Mouse (Mus musculus): ENCODE measurements at regions not wholly inside any gene's neighbourhood (a gene's known extent, or its start where the extent isn't known, plus 50 kb on each side); places are given as distances from the start of the nearest gene placed in this dataset.

DNA sequence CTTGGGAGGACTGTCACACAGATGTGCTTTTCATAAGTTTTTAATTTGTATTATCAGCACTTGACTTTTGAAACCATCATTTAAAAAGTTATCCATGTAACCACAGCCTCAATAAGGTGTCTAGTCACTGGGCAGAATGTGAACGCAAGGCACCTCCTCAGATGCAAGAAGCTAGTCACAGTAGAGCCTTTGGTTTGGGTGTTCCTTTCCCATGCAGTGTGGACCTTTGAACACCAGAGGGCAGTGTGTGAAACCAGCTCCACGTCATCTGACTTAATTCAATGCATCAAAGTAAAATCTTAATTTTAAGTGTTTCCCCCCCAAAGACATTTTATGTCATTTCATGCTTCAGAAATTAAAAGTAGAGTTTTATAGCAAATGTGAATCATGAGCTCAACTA, 166.2 kb upstream of the Nabp1 start:
- peak; percentile 59 for DNase-seq (ENCODE audit: low read depth)

DNA sequence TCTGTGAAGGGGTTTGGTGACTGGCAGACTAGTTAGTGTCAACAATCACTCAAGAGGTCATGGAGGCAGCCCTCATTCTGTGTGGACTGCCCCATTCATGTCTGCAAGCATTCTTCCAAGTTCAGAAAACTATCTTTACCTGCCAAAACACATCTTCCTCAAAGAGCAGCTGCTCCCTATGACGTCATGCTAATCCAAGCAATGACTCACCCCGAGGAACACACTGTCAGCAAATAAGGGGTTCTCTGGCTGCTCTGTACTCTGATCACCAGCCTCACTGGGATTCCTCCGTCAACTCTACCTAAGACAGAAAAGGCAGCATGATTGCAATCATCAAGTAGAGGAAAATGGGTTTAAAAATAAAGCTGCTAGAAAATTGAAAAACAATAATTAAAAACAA, 165.4 kb upstream of the Nabp1 start:
- DNase-seq (ENCODE audit: low read depth): no peak

DNA sequence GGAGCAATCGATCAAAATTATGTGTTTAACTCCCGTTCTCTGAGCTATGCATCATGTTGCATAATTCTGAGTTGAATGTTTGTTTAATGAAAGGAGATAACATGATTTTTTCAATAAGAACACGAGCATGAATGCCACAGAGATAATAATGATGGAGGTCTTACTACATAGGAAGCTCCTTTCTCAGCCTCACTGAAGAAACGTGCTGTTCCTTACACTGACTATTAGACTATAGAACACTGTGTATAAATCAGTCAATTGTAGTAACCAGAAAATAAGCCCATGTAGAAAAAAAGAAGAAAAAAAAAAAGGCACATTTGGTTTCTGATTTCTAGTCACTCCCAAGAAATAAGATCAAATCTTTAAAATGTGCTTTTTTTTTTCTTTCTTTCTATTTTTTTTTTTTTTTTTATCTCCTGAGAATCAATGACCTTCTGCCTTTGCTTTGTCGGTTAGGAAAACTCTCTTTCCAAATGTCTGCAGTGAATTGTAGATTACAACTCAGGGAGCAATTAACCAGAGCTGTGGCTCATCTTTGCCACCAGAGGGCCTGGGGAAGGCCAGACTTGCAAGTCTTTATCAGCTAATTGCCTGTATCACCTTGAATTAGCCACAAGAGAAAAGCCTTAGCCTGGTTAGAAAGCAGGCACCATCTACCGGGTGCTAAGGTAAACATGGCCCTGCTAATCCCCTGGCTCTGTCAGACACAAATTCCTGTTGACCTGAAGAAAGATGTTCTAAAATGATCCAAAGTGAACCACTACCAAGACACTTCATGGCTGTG, 160.5 kb upstream of the Nabp1 start:
- DNase-seq (ENCODE audit: low read depth): no peak

DNA sequence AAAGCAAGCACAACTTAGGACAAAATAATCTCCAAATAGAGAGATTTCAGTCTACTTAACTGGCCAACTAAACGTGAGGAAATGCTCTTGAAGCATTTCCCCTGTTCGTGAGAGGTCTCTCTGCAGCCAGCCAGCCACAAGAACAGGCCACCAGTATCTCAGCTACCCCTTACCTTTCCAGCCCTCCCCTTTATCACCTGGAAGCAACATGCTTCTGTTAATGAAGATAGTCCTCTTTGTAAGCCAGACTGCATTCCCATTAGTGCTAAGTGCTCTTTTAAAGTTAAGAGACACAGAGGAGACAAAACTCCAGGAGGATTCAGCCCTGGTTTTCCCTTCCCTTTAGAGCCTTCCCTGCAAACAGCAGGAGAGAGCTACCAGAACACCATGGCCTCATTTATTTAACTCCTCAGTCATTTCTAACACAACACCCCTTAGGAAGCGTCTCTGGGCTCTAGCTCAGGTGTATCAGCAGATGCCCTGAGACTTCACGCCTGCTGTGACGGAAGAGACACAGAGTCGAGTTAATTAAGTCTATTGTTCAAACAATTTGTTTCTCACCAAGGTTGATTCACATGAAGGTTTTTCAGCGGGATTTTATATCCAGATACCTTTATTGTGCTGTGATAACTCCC, 157.8 kb upstream of the Nabp1 start:
- no peak for DNase-seq (ENCODE audit: low read depth)

DNA sequence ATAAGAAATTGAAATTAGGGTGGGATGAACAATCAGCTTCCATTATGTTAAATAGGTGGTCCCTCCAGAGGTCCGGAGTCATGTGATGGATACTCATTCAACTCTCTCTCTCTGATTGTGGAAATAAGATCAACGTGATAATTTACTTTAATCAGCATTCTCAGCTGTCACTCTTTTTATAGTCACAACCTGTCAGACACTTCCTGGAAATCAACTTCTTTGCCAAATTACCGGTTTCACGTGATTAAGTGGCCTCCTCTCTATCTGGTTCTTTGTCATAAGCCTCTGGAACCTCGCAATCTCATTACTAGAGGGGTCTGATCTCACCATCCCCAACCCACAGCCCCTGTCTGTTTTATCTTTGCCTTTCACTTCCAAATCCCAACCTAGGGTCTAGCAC, 155.6 kb upstream of the Nabp1 start:
- DNase-seq (ENCODE audit: low read depth): no peak

DNA sequence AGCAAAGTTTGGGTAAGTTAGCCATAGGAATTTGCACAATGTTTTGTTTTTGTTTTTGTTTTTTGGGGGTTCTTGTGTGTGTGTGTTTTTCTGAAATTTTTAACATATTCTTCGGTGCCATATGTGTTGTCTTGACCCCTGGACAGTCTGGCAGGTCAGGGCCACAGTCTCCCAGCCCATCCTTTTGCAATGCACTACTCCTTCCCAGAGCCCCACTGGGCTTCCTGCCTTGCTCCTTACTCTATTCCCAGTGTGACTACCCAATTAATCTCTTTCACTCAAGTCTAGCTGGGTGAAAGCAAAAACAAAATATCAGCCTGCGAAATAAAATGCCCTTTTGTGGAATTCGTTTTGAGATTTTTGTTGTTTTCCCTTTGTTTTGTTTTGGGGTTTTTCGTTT, 154.6 kb upstream of the Nabp1 start:
- no peak for DNase-seq (ENCODE audit: low read depth)

DNA sequence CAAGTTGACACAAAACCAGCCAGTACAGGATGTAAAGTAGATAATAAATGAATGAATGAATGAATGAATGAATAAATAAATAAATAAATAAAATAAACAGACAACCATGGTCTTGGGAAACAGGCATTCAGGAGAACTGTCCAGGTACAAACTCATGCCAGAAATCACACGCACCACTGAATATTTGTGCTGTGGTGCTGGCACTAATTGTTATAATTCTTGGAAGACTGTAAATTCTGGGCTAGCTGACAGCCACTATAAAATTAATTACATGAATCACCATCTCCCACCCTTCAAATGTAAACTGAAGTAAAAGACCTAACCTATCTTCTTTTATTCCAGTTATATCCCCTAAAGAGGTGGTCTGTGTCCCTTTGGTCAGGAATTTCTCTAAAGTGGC, 151.6 kb upstream of the Nabp1 start:
- no peak for DNase-seq (ENCODE audit: low read depth)

DNA sequence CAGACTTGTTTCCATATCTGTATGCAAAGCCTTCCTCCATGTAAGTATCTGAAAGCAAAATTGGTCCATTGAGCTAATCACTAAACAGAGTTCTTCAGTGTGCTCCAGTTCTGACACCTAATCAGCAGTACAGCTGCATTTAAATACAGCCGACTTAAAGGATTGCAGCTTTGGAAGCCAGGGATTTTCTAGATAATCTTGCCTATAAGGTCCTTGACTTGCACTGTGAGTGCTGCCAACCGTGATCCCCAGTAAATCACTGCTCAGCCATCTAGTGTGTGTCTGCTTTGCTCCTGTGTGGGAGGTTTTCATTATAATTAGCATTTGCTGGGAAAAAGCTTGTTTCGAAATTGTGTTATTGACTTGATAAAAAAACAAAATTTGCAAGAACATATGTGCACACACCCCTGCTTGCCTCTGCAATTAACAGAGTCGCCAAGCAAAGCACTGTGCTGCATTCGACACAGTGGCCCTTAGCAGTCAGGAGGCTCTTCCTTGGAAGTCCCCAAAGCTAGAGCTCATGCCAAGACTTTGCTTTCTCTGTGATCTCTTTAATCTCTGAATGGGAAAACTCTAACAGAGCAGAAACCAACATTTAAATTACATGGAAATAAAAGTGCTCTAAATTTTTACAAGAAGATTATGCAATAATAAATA, 150.0 kb upstream of the Nabp1 start:
- no peak for DNase-seq (ENCODE audit: low read depth)

DNA sequence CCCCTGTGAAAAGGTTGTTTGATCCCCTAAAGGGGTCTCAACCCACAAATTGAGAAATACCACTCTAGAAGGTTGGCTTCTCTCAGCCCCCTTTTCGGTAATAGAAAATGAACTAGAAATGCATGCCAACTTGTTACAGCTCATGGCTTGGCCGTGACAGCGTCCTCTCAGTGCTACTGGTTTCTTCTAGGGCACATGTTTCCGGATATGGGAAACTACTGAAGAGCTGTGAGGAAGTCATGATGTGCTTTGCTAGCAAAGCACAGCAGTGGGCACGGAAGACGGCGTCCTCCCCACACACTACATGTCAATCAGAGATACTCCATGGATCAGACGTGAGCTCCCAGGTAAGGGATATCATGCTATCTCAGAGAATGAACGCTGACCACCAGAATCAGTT, 148.1 kb upstream of the Nabp1 start:
- DNase-seq (ENCODE audit: low read depth): no peak

DNA sequence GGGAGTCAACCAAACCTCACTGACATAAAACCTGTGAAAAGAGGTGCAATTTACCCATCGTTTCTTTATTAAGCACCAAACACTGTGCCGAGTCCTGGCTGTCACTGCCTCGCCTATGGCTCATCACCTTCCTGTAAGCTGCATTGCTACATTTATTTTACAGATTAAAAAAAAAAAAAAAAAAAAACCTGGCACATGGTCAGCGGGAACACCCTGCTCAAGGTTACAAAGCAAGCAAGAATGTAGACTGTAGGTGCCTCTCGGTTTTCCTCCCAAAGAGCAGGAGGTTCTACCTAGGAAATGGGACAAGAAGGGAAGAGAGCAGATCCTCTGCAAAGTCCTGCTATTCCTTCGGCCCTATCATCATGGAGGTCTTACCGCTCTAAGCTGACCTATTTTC, 146.9 kb upstream of the Nabp1 start:
- no peak for DNase-seq (ENCODE audit: low read depth)

DNA sequence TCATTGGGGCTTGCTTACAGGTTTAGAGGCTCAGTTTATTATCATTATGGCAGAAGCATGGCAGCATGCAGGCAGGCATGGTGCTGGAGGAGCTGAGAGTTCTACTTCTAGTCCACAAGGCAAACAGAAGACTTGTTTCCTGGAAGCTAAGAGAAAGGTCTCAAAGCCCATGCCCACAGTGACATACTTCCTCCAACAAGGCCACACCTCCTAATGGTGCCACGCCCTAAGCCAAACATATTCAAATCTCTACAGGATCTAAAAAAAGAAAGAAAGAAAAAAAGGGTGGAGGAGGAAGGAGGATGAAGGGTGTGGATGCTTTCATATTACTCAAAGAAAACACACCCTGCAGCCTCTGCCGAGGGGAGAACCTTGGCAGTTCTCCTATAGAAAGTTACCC, 146.3 kb upstream of the Nabp1 start:
- DNase-seq (ENCODE audit: low read depth): no peak

DNA sequence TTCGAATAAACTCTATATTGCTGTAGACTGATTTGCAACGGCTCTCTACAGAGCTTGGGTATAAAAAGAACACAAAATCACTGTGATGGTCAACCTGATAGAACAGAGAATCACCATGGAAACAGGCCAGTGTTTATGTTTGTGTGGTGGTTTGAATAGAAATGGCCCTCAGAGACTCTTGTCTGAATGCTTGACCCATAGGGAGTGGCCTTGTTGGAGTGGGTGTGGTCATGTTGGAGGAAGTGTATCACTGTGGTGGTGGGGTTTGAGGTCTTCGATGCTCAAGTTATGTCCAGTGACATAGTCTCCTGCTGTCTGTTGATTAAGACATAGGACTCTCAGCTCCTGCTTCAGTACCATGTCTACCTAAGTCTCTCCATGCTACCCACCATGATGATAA, 144.8 kb upstream of the Nabp1 start:
- DNase-seq (ENCODE audit: low read depth): no peak

DNA sequence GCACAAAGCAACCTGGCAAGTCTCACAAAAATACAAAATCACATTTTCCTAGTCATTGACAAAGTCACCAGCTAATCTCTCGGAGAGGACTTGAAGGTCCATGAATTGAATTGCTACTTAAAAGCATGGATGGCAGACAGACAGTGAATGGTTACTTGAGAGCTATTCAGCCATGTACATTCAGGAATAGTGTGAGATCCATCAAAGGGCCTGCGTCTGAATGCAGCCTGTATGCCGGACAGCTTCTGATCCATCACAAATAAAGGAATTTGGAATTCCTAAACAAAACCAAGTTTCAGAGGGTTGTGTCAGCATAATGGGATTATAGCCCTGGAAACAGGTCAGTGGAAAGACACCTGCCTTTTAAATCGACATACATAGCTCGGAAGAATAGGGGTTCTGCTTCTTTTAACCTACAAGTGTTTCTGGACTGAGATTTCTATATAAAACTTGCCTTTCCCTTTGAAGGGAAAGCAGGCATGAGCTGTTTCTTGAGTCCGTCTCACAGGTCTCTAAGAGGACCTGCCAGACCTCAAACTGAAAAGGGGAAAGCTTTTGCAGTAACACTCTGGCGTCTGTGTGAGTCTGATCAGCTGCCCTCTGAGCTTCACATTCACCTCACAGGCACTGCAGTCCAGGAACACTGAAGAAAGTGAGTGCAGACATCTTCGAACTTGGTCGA, 144.1 kb upstream of the Nabp1 start:
- DNase-seq (ENCODE audit: low read depth): no peak

DNA sequence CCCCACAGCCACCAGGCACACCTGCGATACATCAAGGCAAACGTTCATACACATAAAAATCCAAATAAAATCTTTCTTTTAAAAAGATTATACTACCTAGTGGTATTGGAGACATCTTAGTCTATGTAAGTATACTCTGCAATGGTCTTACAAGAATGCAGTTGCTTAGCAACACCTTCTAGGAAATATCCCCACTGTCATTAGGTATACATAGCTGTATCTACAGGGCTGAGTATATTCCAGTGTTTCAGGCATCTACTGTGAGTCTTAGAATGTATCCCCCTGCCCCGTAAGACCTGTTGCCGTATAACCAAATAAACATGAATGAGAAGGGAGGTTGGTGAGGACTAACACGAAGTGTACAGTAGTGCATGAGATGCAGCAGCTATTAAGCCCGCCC, 142.8 kb upstream of the Nabp1 start:
- no peak for DNase-seq (ENCODE audit: low read depth)

DNA sequence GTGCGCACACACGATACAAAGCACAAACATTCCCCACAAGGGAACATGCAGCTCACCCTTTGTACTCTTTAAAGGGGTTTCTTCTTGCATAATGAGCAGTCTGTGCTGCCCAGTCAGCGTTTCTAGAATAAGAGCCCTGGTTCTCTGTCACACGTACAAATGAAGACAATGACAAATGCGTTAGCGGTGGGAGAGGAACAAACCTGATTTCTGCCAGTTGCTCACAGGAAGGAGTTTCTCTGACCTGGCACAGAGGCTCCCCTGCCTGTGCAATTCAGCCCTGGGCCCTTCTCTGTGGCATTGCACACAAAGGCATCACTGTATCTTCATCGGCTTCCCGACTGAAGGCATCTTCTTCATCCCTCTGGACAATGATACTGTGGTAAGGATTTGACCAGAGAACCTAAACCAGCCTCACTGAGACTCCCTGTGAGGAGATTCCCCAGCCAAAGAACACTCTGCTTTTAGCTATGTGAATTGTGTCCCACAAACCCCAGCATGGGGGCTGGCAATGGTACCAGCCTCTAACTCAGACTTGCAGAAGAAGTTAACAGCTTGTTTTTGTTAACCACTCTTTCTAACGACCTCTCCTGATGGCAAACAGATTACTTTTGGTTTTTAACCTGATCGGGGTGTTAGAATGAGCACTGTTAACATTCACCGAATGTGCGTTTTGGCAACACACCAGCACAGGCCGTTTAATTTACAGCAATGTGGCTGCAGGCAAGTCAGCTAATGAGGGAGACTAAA, 139.5 kb upstream of the Nabp1 start:
- DNase-seq (ENCODE audit: low read depth): no peak

DNA sequence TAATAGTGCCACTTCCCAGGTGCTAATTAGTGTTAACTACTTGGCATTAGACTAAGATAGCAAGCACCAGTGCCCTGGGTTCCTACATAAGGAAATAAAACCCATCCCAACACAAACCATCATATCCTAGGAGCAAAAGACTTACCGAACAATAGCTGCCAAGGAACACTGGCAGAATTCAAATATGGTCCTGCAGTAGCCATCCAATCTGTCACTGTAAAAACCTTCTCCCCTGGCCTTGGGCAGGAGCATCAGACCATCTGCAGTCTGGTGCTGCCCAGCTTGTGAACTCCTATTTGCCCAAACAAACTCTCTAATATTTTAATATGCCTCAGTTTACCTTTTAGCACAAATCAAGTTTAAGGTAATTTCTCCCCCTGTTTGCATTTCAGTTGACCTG, 137.9 kb upstream of the Nabp1 start:
- DNase-seq (ENCODE audit: low read depth): no peak

DNA sequence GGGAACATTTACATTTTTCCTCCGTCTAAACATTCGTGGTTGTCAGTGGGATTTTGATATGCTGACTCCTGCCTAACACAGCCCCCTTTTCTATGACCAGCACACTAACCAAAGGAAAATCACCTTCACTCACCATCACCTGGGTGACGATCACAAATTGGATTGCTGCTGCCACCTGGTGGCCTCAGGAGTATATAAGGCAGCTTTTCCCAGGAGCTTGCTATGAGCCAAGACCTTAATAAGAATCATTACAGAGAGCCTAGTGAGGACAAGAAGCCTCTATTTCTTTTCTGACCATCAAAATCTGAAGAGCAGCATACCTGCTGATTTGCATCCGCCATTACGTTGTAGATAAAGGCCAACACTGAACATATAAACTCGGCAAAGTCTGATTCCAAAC, 137.3 kb upstream of the Nabp1 start:
- DNase-seq (ENCODE audit: low read depth): peak; percentile 25

DNA sequence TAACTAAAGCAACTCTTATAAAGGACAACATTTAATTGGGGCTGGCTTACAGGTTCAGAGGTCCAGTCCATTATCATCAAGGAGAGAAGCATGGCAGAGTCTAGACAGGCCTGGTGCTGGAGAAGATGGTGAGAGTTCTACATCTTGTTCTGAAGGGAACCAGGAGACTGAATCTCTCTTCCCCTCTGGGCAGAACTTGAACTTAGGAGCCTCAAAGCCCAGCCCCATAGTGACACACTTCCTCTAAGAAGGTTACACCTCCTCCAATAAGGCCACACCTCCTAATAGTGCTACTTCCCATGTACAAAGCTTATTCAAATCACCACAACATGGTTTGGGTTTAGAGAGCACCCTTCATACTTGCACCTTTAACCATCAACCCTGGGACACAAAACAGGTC, 136.5 kb upstream of the Nabp1 start:
- DNase-seq (ENCODE audit: low read depth): no peak

DNA sequence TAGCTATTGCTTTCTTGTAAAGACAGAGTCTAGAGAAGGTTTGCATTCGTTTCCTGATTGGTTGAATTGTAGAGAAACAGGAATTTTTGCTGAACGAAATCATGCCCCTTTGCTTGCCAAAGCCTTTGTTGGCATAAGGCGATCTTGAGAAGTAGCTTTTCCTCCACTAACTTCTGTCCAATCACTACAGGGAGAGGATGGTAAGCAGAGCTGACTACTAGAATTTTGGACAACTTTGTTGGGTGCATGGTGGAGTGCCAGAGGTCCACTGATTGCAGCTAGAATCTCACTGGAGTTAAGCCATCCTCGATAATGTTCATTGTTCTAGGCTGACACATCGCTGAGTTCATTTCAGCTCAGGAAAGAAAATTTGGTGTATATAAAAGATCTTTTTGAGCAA, 131.1 kb upstream of the Nabp1 start:
- no peak for DNase-seq (ENCODE audit: low read depth)

DNA sequence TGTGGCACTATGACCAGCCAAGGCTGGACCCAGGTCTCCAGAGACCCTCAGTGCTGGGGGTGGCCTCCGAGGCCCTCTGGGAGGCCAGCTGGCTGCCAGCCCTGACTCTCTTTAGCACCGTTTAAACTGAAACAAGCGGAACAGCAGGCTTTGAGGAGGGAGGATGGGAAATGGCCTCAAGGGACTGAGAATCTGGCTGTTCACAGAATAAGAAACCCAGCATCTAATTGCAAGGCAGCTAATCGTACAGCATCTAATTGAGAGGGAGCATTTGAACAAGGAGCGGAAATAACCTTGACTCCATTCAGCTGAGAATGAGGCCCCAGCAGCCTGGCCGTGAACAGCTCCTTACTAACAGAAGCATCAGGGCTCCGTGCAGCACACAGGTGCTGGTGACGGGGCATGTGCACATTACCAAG, 129.2 kb upstream of the Nabp1 start:
- DNase-seq (ENCODE audit: low read depth): no peak

DNA sequence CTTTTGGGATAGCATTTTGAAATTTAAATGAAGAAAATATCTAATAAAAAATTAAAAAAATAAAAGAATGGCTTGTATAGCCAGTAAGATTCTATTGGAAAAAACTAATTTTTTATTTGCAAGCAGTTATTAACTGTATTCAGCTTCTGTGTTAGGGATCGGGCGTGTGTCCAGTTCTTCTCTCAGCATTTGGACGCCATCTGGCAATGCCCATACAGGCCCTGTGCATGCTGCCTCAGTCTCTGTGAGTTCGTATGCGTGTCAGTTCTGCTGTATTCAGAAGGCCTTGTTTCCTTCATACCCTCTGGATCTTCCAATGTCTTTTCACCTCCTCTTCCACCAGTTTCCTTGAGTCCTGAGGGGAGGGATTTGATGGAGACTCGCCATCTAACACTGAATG, 123.8 kb upstream of the Nabp1 start:
- DNase-seq (ENCODE audit: low read depth): no peak

DNA sequence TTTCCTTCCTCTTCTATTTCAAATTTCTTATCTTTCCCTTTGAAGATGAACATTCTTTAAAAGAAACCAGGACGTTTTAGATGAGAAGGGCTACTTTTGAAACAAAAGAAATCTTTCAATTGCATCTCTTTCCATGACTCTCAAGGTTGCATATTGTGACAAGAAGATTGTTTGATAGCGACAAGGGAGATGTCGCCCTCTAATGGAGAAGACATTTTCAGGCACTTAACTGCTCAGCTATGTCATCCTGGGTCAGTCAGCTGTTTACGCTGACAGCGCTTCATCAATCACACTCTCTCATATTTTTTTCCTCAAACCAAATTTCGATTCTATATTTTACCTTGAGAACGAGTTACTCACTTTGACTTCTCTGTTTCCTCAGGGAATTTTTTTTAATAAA, 122.2 kb upstream of the Nabp1 start:
- no peak for DNase-seq (ENCODE audit: low read depth)
